Mouse (Mus musculus) layer of hippocampus, adult 2 months (tissue): ENCODE measurements around the gene Tex21. TPM values are rescaled to one million over a fixed set of nuclear protein-coding genes. Genes with fewer than 3 reads are reported as not detected.
"Not testable (repeated sequence)": the region's sequence is repeated elsewhere in the genome, so short reads cannot be mapped to it uniquely, and the experiment has no call there.

ENCODE experiments used
- DNase-seq, 2 experiments: peaks; one replicate each; pipeline ENCODE4 v3.0.0; 2022; ENCODE audit warnings: low spot score in 2 of 2
- H3K27ac ChIP-seq: fragments of 200-600 bp; 2 replicates; pipeline ENCODE4 v1.8.1; 2022
- H3K4me3 ChIP-seq: fragments of 200-600 bp; 2 replicates; pipeline ENCODE4 v1.8.1; 2022; ENCODE audit warnings: mild to moderate bottlenecking
- CTCF ChIP-seq: fragments of 200-600 bp; conservative IDR thresholded peaks from 2 replicates; pipeline ENCODE4 v1.8.1; 2022; ENCODE audit warnings: antibody characterized with exemption, mild to moderate bottlenecking, moderate library complexity
- total RNA-seq, 2 experiments: library from RNA; stranded (reverse); gene quantifications; 2 replicates each; pipeline ENCODE4 v1.2.3; 2021

Gene Tex21
- total RNA-seq, 2 experiments from 2014 or later, result not detected

- TF ChIP-seq CTCF, result no peak
- no peak overlapping the region for H3K27ac ChIP-seq
Observed at GRCm38 (mm10) chr12:76253591-76253990, 7.0 kb upstream of the Tex21 start.

DNA sequence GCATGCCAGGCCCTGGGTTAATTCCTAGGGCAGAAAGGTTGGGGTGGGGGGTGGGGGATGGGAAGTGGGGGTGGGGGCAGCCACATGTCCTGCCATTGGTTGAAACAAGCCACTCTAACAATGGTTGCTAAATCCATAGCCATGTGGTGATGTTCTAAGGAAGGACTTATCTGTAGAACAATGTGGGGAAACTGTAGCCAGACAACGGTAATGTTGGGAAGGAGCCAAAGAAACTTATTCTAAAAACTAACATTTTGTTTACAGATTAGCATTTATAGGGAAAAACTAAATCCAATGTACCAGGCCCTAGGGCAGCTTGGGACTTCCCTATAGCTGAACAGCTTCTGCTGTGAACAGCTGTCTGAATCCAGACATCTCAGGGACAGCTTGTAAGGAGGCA lies 6.5 kb upstream of the Tex21 start:
- TF ChIP-seq CTCF, result no peak
- H3K27ac ChIP-seq, result no peak overlapping the region

More at GRCm38 (mm10) chr12:76253591-76253990, 7.0 kb upstream of the Tex21 start:
- no peak for DNase-seq
- no peak overlapping the region for H3K4me3 ChIP-seq

GRCm38 (mm10) chr12:76244981-76245380 lies 1.6 kb downstream of the Tex21 start:
- DNase-seq, result no peak
- Histone ChIP-seq H3K27ac (no peak overlapping the region), H3K4me3 (no peak overlapping the region)
- no peak for TF ChIP-seq CTCF

More for the DNA sequence above, 6.5 kb upstream of the Tex21 start:
- no peak for DNase-seq
- H3K4me3 ChIP-seq, result no peak overlapping the region

DNA sequence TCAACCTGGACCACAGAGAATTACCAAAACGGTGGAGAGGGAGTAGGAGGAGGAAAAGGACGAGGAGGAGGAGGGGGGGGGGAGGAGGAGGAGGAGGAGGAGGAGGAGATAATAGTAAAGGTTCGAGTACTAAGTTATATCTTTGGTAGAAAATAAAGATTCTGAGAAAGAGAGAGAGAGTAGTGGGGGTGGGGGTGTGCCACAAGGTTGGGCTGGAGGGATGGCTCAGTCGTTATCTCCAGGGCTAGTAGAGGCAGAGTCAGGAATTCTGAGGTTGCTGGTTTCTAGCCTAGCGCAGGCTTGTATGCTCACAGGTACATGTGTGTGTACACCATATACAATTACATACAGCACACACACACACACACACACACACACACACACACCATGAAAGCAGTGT lies 4.7 kb downstream of the Tex21 start:
- TF ChIP-seq CTCF, result no peak
- Histone ChIP-seq H3K27ac (no peak overlapping the region), H3K4me3 (no peak overlapping the region)
- no peak for DNase-seq

GRCm38 (mm10) chr12:76241084-76241483 lies 5.5 kb downstream of the Tex21 start:
- no peak overlapping the region for H3K4me3 ChIP-seq
- DNase-seq, result peak in 1 of 2 experiments; percentile 16
- TF ChIP-seq CTCF, result no peak
- H3K27ac ChIP-seq, result no peak overlapping the region

DNA sequence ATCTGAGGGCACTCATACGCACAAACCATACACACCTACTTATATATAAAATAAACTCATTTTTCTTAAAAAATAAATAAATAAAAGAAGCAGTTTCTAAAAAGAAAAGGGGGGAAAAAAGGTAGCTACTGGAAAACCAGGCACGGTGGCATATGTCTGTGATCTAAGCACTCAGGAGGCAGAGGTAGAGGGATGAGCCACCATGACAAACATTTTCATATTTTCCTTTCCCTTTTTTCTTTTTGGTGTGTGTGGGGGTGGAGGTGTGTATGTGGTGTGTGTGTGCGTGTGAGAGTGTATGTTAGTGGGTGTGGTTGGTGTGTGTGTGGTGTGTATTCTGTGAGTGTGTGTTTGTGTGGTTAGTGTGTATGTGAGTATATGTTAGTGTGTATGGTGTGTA lies 5.9 kb downstream of the Tex21 start:
- Histone ChIP-seq H3K27ac (no peak overlapping the region), H3K4me3 (no peak overlapping the region)
- TF ChIP-seq CTCF, result no peak
- no peak for DNase-seq

- no peak for TF ChIP-seq CTCF
- Histone ChIP-seq H3K27ac (no peak overlapping the region), H3K4me3 (no peak overlapping the region)
- DNase-seq, result no peak
Observed at GRCm38 (mm10) chr12:76239839-76240571, 6.5 kb downstream of the Tex21 start.

GRCm38 (mm10) chr12:76239145-76239838 lies 7.3 kb downstream of the Tex21 start:
- TF ChIP-seq CTCF, result no peak
- DNase-seq, result no peak

GRCm38 (mm10) chr12:76235253-76235652 lies 11.3 kb downstream of the Tex21 start:
- Histone ChIP-seq H3K4me3 (no peak overlapping the region), H3K27ac (no peak overlapping the region)
- TF ChIP-seq CTCF, result no peak
- DNase-seq, result no peak

More at GRCm38 (mm10) chr12:76239145-76239838, 7.3 kb downstream of the Tex21 start:
- H3K4me3 ChIP-seq, result no peak overlapping the region
- H3K27ac ChIP-seq, result no peak overlapping the region

GRCm38 (mm10) chr12:76230644-76231043 lies 15.9 kb downstream of the Tex21 start:
- no peak for TF ChIP-seq CTCF
- Histone ChIP-seq H3K4me3 (no peak overlapping the region), H3K27ac (no peak overlapping the region)
- DNase-seq, result no peak

- not testable (repeated sequence) for H3K27ac ChIP-seq, H3K4me3 ChIP-seq, DNase-seq
Observed at GRCm38 (mm10) chr12:76222104-76222503, 24.4 kb downstream of the Tex21 start.

DNA sequence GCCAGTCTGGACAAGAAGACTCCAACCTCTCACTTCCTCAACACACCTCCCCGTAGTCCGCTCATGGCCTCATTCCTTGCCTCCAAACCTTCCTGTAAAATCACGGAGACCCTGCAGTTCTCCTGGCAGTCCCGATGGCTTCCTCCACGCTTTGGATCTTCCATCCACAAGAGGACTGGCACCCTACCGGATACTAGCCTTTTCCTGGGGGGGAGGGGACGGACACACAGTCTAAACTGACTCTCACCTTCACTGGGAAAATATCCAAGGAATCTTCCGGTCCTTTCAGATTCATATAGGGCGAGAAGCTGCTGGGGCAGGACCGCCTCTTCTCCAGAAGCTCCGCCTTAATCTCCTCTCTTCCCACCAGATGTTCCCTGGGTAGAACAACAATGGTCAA lies 29.8 kb downstream of the Tex21 start:
- DNase-seq, result no peak
- TF ChIP-seq CTCF, result no peak
- H3K4me3 ChIP-seq, result no peak overlapping the region
- no peak overlapping the region for H3K27ac ChIP-seq

GRCm38 (mm10) chr12:76215121-76215520 lies 31.4 kb downstream of the Tex21 start:
- no peak for DNase-seq
- no peak overlapping the region for H3K4me3 ChIP-seq
- no peak overlapping the region for H3K27ac ChIP-seq
- no peak for TF ChIP-seq CTCF

GRCm38 (mm10) chr12:76209429-76209974 lies 37.0 kb downstream of the Tex21 start:
- no peak for DNase-seq
- H3K27ac ChIP-seq, result no peak overlapping the region
- no peak for TF ChIP-seq CTCF
- no peak overlapping the region for H3K4me3 ChIP-seq
